Mouse (Mus musculus) hindbrain, postnatal 0 days (tissue): ENCODE data around the gene Gm44596. TPM values are rescaled to one million over a fixed set of nuclear protein-coding genes. Genes with fewer than 3 reads are reported as not detected.
A peak's percentile ranks its signal among the peaks of the same experiment; 100 is the strongest.

Experiments used
- ATAC-seq: fragments of 200-750 bp; cut with Nextera tagmentation; 2 replicates; pipeline ENCODE4 v1.8.0; 2017; ENCODE audit warnings: mild to moderate bottlenecking, moderate TSS enrichment, moderate library complexity
- DNase-seq: peaks from one replicate; pipeline ENCODE4 v3.0.0-alpha.2; 2015; ENCODE audit warnings: low spot score
- H3K27ac ChIP-seq: fragments of 300-500 bp; sonication (generic); 2 replicates; pipeline ENCODE4 v1.5.1; 2014; ENCODE audit warnings: mild to moderate bottlenecking
- H3K27me3 ChIP-seq: fragments of 300-500 bp; sonication (generic); 2 replicates; pipeline ENCODE4 v1.6.1; 2014; ENCODE audit warnings: low read length, mixed read lengths; ENCODE audit not compliant: insufficient read depth
- H3K36me3 ChIP-seq: fragments of 300-500 bp; sonication (generic); 2 replicates; pipeline ENCODE4 v1.6.1; 2014; ENCODE audit warnings: low read length, mixed read lengths; ENCODE audit not compliant: insufficient read depth
- H3K4me1 ChIP-seq: fragments of 300-500 bp; sonication (generic); 2 replicates; pipeline ENCODE4 v1.6.1; 2014; ENCODE audit warnings: antibody characterized with exemption, low read length, mixed read lengths; ENCODE audit not compliant: insufficient read depth
- H3K4me2 ChIP-seq: fragments of 300-500 bp; sonication (generic); 2 replicates; pipeline ENCODE4 v1.6.1; 2014; ENCODE audit warnings: low read depth, mild to moderate bottlenecking, low read length, moderate library complexity, mixed read lengths
- H3K4me3 ChIP-seq: fragments of 300-500 bp; sonication (generic); 2 replicates; pipeline ENCODE4 v1.5.1; 2014; ENCODE audit warnings: low read length
- H3K9ac ChIP-seq: fragments of 300-500 bp; sonication (generic); replicated peaks from 2 replicates; pipeline ENCODE4 v1.6.1; 2014; ENCODE audit warnings: mild to moderate bottlenecking, low read length, moderate library complexity, mixed read lengths
- H3K9me3 ChIP-seq: fragments of 300-500 bp; sonication (generic); 2 replicates; pipeline ENCODE4 v1.6.1; 2016; ENCODE audit warnings: low read length, mixed read lengths
- CTCF ChIP-seq: IDR thresholded peaks from 2 replicates; pipeline ENCODE4 v1.5.1; 2016; ENCODE audit warnings: antibody characterized with exemption, control low read depth, low read depth
- WGBS: fragments of 180-500 bp; shearing (Covaris S2); extraction: QIAGEN DNeasy Blood & Tissue Kit; methylation state at CpG from one replicate; pipeline ENCODE4 v1.1.7; 2014; 5-methylcytosine and 5-hydroxymethylcytosine counted together
- polyA plus RNA-seq: library from polyadenylated mRNA; unstranded; fragments of >200 nt; fragmentation: Nextera tagmentation; extraction: Ambion mirVana; gene quantifications from 2 replicates; pipeline ENCODE4 v1.2.1, GENCODE M21; 2015
- total RNA-seq: library from RNA; depleted of rRNA; stranded (reverse); fragments of >200 nt; gene quantifications from 2 replicates; pipeline ENCODE4 v1.2.3, GENCODE M21; 2014

Gene Gm44596
- total and polyA plus RNA-seq, 2 experiments from 2014 or later, result not detected

DNA sequence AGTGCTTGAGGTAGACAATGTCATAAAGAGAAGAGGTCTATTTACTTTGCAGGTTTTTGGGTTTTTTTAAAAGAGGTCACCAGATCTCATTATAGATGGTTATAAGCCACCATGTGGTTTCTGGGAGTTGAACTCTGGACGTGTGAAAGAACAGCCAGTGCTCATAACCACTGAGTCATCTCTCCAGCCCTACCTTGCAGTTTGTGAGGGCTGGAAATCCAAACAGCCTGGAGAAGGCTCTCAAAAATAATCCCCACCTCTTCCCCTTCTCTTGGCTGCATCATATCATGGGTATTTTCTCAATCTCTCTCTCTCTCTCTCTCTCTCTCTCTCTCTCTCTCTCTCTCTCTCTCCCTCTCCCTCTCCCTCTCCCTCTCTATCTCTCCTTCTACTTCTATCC lies 15.4 kb downstream of the Gm44596 start:
- no peak for TF ChIP-seq CTCF
- DNase-seq (no peak), ATAC-seq (no peak)
- Histone ChIP-seq H3K27me3 (no peaks in the 10 kb centered on the region), H3K36me3 (no peaks in the 10 kb centered on the region), H3K9me3 (no peaks in the 10 kb centered on the region), H3K4me1 (no peaks in the 10 kb centered on the region), H3K4me3 (no peak overlapping the region), H3K9ac (no peak overlapping the region), H3K4me2 (no peak overlapping the region), H3K27ac (no peak overlapping the region)
- WGBS, result 63% methylated on average over 1 of the region's 1 CpGs

DNA sequence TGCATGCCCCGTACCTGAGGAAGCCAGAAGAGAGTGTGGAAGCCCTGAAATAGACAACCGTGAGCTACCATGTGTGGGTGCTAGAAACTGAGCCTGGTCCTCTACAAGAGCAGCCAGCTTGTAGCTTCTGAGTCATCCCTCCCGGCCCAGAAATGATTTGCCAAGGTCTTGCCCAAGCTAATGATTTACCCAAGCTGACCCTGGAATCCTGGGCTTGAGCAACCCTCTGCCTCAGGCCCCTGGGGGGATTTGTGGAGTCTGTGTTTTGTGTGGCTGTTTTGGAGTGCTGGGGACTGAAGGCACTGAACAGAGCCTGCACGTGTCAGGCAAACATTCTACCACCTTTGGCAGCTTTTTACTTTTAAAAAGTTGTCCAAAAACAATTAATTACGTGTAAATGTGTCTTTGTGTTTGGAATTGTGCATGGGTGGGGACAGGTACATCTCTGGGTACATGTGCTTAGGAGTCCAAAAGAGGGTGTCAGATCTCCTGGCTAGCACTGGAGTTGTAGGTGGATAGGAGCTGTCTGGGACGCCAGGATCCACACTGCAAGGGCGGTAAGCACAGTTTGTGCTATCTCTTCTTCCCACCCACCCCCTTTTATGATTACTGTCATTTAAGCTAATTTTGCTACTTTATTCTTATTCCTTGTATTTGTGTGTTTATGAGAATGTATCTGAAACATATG lies 22.4 kb downstream of the Gm44596 start:
- no peaks in the 10 kb centered on the region for H3K9me3 ChIP-seq
- WGBS, result 84% methylated on average over 7 of the region's 7 CpGs
- no peak for DNase-seq
- ATAC-seq, result no peak
- no peak overlapping the region for H3K27ac ChIP-seq
- H3K27me3 ChIP-seq, result no peaks in the 10 kb centered on the region
- no peak overlapping the region for H3K4me3 ChIP-seq
- no peak for TF ChIP-seq CTCF
- no peaks in the 10 kb centered on the region for H3K36me3 ChIP-seq
- H3K9ac ChIP-seq, result no peak overlapping the region
- peaks cover 4% of the 10 kb centered on the region for H3K4me1 ChIP-seq
- no peak overlapping the region for H3K4me2 ChIP-seq

DNA sequence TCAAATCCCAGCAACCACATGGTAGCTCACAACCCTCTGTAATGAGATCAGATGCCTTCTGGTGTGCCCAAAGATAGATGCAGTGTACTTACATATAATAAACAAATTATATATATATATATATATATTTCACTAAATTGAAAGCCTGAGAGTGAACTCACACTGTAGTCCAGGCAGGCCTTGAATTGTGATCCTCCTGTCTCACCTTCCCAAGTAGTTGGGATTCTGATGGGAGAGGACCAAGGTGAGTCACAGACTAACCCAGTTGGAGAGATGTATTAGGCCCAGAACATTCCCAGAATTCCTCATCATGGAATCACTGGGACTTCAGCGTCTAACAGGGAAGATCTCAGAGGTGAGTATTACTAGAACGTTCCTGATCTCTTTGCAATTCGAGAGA lies 23.7 kb downstream of the Gm44596 start, which contains the start of gene Nrip2:
Gene Nrip2, plus strand, starts transcription at position 301 of the 400 bp plus-strand sequence.
- peak within 1 kb of the TSS; percentile 41 for H3K9ac ChIP-seq
- H3K27ac ChIP-seq, result peak within 1 kb of the TSS; percentile 73
- no peaks in the 10 kb centered on the region for H3K27me3 ChIP-seq
- 63% methylated on average over 3 of the region's 3 CpGs for WGBS
- H3K4me1 ChIP-seq, result peaks cover 4% of the 10 kb centered on the region
- no peak for TF ChIP-seq CTCF
- ATAC-seq, result no peak
- no peaks in the 10 kb centered on the region for H3K9me3 ChIP-seq
- no peaks in the 10 kb centered on the region for H3K36me3 ChIP-seq
- peak within 1 kb of the TSS; percentile 31 for H3K4me3 ChIP-seq
- H3K4me2 ChIP-seq, result peak within 1 kb of the TSS; percentile 57
- DNase-seq, result no peak

DNA sequence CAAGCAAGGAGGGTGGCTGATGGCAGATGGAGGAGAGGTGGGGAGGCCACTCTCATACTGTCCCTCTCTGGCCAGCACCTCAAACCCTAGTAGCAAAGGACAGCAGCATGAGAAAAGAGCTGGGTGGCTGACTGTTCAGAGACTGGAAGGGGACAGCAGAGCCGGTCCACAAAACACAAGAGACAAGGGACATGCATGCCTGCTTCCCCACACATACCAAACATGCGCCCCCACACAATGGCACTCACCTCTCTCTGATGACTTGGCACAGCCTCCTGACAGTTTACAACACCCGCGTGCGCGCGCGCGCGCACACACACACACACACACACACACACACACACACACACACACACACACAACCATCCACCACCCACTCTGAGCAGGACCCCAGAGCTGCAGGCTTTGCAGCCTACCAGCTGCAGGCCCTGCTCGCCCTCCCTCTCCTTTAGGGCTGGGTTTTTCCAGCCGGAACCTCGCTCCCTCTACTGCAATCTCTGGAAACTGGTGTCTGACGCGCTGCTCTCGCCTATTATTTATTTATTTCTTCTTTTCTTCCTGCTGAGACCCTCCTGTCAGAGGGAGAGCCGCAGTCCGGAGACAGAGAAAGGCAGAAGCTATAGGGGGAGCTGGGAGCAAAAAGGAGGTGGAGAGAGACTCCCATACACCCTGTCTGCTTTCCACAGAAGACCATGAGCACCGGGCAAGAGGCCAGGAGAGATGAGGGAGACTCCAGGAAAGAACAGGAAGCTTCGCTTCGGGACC lies 24.3 kb downstream of the Gm44596 start:
- Histone ChIP-seq H3K4me2 (peak overlapping the region; percentile 57), H3K4me3 (peak overlapping the region; percentile 31), H3K9me3 (no peaks in the 10 kb centered on the region), H3K27me3 (no peaks in the 10 kb centered on the region), H3K27ac (peak overlapping the region; percentile 73), H3K4me1 (peaks cover 4% of the 10 kb centered on the region), H3K36me3 (no peaks in the 10 kb centered on the region), H3K9ac (peak overlapping the region; percentile 41)
- WGBS, result 30% methylated on average over 21 of the region's 21 CpGs
- DNase-seq, result peak; percentile 76
- peak; percentile 94 for ATAC-seq
- TF ChIP-seq CTCF, result peak; percentile 22; the same call in 1 of the 2 replicates

DNA sequence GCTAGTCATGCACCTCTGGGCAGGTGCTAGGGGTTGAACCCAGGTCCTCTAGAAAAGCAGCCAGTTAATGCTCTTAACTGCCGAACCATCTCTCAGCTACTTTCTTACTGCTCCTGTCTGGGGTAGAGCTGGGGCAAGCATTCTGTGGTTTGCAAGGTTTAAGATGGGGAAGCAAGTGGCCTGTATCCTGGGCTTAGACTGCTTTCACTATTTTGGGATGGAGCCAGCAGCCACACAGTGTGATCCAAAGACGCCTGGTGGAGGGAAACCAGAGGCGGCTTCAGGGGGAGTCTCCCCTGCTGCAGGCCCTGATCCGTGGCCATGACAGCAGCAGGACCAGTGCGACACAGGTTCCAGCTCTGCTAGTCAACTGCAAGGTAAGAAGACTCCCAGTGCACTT lies 29.4 kb downstream of the Gm44596 start:
- DNase-seq (no peak), ATAC-seq (no peak)
- peaks cover 19% of the 10 kb centered on the region; the same call in 1 of the 2 replicates for H3K36me3 ChIP-seq
- H3K4me1 ChIP-seq, result peaks cover 4% of the 10 kb centered on the region
- no peak overlapping the region for H3K9ac ChIP-seq
- no peak overlapping the region for H3K4me2 ChIP-seq
- no peak overlapping the region for H3K4me3 ChIP-seq
- no peaks in the 10 kb centered on the region for H3K27me3 ChIP-seq
- no peaks in the 10 kb centered on the region for H3K9me3 ChIP-seq
- no peak for TF ChIP-seq CTCF
- WGBS, result 44% methylated on average over 5 of the region's 5 CpGs
- H3K27ac ChIP-seq, result no peak overlapping the region

DNA sequence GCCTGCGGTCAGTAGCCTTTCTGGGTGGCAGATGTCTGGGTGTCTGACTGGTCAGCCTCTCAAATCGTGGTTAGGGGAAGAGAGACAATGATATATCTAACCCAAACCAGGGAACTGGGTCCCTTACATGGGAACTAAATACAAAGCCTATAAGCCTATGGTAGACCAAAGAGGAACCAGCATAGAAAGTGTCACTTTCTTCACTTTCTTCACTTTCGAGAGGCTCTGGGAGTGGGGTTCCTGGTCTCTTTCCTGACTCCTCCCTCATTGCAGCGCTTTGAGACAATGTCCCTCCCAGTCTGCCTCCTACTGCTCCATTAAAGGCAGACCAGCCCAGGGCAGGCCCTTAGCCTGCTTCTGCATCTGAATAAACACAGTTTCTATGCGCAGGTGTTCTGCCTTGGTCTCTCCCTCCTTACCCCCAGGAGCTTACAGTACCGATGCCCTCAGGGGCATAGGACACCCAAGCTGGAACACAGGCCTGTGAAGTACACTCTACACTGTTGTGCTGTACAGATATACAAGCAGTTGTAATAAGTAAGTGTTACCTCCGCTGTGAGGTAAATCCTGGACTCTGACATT lies 33.3 kb downstream of the Gm44596 start:
- TF ChIP-seq CTCF, result no peak
- Histone ChIP-seq H3K4me2 (no peak overlapping the region), H3K27me3 (no peaks in the 10 kb centered on the region), H3K4me1 (no peaks in the 10 kb centered on the region), H3K9me3 (no peaks in the 10 kb centered on the region), H3K36me3 (peaks cover 30% of the 10 kb centered on the region), H3K27ac (no peak overlapping the region), H3K9ac (no peak overlapping the region), H3K4me3 (no peak overlapping the region)
- 85% methylated on average over 7 of the region's 7 CpGs for WGBS
- DNase-seq (no peak), ATAC-seq (no peak)
